Mouse (Mus musculus): ENCODE data around the gene Igf1r.

- TF ChIP-seq ZC3H11A (IDR thresholded peaks at IDR 0.05; ENCODE audit: borderline replicate concordance, low read depth, low read length) = no peak
- TF ChIP-seq MAFK (IDR thresholded peaks at IDR 0.05; ENCODE audit: insufficient read depth, low read depth, low read length) = no peak
Measured at GRCm38 (mm10) chr7:68189691-68190456, 237.2 kb downstream of the Igf1r start.
